Mouse (Mus musculus) frontal cortex, adult 2 months (tissue): ENCODE results near the gene Epha4. TPM values are rescaled to one million over a fixed set of nuclear protein-coding genes. Genes with fewer than 3 reads are reported as not detected.

Experiments
- DNase-seq, 2 experiments: peaks; one replicate each; pipeline ENCODE4 v3.0.0; 2022; ENCODE audit warnings: low spot score in 1 of 2; ENCODE audit errors: extremely low spot score in 1 of 2
- polyA plus RNA-seq: library from polyadenylated mRNA; depleted of rRNA; stranded (reverse); fragments of >200 nt; gene quantifications from 2 replicates; pipeline ENCODE4 v1.2.3, GENCODE M21; 2012

Epha4 gene
- polyA plus RNA-seq, 1 experiment: 46.1 TPM

DNA sequence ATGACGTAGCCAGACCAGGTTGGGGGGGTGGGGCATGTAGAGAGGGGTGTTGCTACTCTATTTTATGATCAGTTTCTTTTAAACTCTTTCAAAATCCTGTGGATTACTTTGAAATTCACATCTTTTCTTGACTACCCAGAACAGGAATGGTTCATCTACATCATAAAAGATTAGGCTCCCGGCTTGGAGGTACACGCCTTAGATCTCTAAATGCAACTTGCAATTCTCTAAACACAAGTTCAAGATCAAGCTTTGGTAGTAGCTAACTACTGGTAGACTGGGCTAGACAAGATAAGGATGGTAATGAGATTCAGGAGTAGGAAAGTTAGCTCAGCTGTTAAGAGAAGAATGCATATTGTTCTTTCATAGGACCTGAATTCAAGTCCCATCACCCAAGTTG is 63.3 kb downstream of the Epha4 start:
- no peak for DNase-seq

DNA sequence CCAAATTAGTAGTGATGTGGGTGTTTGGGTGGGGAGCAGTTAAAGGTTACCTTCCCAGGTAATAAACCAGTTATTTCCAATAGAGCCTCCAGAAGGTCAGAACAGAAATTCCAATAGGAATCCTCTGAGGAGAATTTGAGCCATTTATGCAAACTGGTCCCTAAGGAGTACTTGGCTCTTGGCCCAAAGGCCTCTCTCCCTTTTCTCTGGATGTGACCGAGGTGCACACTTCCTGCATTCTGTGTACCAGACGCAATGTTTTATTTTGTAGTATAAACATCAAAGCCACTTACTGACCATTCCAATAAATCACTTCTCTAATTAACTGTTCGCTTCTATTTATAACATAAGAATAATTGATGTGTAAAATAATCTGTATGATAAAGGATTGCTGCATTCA is 64.7 kb downstream of the Epha4 start:
- no peak for DNase-seq

DNA sequence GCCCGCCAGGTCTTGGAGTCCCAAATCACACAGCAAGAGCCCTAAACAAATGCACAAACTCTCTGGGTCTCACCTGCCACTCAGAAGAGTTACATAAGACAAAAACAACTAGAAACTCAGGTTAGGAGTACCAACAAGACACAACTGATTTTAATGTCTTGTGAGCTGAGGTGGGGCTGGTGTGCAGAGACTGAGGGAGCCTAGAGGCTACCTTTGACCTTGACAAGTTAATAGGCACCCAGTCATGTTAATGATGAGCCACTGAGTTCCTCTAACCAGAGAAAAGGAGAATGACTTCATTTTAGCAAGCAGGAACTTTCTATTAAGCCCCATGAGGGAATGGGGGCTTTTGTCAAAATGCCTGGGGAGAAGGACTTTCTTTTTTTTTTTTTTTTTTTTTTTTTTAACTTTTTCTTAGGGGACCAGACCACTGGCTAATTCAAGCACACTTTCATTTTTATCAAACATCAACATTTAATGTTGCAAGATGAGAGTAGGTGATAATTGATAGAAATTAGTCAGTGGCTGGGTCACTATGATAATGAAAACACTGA is 67.8 kb downstream of the Epha4 start:
- no peak for DNase-seq

DNA sequence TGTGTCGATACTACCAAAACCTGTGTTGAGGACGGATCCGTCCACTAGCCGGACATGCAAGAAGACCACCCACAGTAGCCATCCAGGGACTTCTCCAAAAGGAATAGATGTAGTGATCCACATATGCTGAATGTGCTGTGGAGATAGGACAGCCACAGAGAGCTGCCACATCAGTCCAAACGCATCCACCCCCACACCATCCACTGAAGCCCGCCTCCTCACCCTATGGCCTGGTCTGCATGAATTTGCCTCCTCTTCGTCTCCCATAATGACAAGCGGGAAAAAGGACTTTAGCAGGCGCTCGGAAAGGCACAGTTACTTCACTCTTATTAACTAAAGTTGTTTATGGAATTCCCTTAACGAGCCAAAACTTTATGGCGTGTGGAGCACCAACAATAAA is 68.5 kb downstream of the Epha4 start:
- peak in 1 of 2 experiments; percentile 55 for DNase-seq

DNA sequence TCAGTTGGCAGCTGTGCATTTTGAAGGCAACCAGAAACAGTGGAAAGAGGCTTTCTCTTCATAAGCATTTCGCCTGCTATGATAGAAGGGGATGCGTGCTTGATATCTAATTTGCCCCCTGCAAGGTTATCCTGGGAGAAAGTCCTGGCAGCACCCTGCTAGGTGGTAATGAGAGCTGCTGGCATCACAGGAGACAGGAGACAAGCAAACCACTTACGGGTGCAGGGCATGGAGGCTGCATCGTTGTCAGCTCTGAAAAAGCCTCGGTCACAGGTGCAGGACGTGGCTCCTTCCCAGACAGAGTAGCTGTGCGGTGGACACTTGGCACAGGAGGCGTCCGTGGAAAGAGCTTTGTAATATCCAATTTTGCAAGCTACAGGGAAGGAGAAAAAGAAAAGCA is 70.2 kb downstream of the Epha4 start:
- DNase-seq: no peak

DNA sequence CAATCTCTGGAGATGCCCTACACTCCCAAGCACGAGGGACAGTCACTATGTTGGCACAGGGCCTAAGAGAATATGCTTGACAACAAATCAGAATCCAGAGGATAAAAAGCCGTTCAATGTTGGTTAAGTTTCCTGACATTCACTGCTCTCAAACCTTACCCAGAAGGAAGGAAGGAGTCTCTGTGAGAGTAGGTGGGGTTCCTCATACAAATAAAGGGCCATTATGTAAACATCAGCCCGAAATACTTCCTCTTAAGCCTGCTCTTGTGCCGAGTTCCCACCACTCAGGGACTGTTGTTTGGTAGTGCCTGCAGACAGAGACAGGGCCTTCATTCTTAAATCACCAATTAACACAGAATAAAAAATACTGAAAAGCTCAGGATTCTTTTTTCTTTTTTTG is 72.9 kb downstream of the Epha4 start:
- DNase-seq: no peak

DNA sequence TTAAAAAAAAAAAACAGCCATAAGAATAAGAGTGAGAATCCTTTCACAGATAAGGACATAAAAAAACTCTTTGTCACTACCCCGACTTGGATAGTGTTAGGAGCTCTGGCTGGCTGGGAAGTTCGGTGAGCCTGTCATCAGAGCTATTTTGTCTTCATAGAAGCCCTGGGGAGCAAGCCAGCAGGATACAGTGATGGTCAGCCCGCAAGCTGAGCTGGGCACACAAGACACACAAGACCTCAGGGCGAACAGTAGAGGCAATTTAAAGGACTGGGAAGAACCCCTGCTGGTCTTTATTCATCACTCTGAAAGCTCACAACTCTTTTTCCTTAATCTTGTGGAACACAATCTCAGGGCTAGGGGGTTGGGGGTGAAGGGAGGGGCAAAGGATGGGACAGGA is 73.5 kb downstream of the Epha4 start:
- no peak for DNase-seq

DNA sequence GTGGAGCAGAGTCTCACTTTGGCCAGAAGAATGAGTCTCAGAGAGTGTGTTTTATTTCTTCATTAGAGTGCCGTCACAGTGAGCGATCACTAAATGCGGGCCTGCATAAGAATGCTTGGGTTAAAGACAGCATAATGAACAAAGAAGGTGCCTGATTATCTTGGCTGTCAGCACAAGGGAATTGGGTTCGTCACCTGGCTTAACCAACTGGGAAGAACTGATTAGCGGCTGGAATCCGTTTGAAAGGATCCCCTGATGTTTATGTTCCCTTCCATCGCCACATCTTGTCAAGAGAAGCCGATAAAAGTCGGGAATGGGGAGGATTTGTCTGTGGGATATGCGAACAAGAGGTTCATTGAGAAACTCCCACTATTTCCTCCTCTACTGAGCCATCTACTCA is 74.4 kb downstream of the Epha4 start:
- no peak for DNase-seq

DNA sequence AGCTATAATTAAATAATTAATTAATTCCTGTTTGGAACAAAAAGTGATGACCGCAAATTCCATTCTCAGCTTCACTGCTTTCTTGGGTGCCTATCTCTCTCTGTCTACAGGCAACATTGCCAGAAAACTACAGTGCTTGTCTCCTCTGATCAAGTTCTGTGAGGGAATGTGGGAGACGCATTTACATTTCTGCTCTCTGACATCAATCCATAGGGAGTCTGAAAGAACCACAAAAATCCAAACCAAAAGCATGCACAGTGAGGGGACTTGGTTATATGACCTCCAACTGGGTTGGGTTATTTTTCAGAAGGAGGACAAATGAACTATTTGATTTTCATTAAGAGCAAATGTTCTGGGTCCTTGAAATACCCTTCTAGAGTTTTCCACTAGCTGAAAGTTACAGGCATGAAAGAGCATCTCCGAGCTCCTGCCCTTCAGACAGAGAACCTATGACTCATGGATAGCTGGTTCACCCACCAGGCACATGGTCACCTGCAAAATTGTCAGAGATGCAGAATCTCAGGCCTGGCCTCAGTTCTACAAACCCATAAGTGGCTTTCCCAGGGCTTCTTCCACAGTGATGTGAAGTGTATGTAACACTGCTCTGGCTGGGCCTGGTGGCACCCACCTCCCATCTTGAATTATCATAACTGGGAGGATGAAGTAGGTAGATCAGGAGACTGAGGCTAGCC is 75.4 kb downstream of the Epha4 start:
- no peak for DNase-seq

DNA sequence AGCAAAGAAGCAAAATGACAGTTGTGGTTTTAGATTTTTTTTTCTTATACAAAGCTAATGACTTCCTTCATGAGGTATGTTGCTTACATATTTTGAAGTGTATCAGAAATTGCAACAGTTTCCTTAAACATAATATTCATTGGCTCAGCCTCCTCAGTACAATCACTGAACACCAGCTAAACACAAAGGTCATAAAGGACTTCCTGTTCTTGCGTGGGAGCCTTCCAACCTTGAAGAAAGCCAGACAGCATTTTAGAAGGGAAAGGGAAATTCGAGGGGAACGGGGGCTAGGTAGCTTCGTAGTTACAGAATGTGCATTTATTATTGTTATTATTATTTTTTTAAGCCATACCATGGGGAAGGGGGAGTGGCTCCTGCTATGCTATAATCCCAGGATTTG is 76.2 kb downstream of the Epha4 start:
- no peak for DNase-seq

DNA sequence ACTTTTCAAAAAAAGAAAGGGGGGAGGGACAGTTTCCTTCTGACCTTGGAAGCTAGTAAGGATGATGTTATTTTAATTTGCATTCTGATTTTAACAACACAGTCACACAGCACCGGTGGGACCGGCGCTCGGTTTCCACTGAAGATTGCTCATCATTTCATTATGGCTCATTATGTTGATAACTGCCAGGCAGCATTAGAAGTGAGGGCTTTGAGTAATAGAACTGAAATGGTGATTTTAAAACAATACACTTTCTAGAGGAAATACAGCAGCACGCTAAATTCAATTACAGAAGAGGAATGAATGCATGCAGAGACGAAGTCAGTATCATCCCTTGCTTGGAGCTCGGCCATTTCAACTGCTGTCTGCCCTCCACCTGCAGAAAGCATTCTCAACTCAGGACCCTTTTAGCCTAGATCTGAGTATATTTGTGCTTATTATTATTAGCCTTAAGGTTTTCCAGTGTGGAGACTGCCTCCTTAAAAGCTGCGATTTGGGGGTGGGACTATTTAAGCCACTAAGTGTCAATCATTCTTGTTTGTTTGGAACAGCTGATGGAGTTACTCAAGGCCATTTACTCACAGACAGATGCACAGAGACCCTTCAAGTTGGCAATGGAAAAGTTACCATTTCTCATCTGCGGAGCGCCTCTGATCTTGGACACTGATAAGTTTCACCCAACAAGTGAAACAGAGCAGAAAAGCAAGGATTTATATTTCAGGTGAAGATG is 76.8 kb downstream of the Epha4 start:
- no peak for DNase-seq

DNA sequence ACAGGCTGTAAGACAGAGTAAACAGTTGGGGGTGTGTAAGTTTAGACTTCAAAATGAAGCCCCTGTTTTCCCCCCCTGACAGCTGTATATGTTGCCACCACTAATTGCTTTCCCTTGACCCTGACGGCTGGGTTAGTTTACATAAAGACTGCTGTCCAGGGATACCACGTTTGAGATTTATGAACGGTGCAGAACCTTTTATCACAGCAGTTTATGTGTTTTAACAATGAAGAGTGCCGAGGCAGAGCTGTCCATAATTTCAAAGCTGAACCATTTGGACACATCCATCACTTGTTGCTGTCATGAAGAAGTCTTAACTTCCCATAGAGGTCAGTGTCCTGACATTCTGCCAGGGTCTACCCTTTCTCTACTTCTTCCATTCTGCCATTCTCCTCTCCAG is 79.8 kb downstream of the Epha4 start:
- DNase-seq: no peak

DNA sequence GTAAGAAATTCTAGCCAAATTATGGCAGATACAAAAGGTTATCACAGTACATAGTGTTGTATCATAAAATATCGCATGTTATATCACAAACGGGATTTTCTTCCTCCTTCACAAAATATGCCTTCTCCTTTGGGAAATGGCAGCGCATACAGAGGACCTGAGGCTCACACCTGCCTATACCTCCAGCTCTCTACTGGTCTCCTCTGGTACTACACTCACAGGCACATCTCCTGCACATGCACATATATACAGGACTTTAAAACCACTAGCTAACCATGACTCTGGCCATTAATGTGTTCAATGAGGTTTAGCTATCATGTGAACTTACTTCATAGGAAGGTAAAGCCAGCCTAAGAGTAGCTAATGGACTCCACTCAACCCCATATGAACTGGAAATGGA is 81.7 kb downstream of the Epha4 start:
- no peak for DNase-seq

DNA sequence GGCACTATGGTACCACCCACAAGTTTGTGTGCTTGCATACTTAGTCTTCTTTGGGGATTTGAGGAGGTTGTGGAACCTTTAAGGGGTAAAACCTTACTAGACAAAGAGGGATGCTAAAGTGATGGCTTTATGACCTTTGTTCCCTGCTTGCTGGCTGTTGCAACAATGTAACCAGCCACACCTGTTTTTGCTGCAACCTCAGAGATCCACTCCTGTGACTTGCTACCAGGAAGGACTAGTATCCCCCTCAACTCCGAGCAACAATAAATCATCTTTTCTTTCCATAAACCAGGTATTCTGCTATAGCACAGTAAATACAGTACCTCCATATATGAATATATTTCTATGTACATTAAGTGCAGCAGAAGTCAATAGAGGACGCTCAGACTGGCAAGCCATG is 82.4 kb downstream of the Epha4 start:
- no peak for DNase-seq

DNA sequence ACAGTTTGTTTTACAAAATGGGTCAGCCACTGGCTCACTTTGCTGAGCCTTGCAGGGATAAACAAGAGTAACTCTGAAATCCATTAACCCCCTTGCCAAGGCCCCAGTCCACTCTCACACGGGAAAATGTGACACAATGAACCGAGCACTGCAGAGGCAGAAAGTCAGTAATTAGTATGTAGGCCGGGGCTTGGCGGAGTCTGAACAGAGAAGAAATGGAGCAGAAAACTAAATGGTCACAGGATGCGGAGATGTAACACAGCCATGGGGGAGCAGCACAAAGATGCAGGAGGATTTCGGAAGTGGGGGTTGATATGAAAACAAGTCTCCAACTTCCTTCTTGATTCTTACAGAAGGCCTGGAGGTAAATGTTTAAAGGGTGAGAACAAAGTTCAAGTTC is 85.7 kb downstream of the Epha4 start:
- DNase-seq: no peak

DNA sequence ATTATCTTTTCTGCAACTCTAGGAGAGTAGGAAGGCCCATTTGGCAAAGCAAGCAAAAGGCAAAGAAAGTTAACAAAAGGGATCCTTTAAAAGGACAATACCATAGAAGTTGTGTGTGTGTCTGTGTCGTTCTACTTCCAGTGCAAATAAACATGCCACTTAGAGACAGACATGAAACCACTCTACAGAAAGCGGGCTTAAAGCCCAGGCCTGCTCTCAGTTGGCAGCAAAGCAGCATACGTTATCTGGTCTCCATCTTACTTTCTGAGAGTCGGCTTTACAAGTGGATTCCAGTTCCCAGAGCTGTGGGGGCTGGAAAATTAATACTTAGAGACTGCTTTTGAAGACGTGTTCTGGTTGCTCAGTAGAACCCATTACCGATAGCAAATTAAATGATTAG is 87.9 kb downstream of the Epha4 start:
- no peak for DNase-seq

DNA sequence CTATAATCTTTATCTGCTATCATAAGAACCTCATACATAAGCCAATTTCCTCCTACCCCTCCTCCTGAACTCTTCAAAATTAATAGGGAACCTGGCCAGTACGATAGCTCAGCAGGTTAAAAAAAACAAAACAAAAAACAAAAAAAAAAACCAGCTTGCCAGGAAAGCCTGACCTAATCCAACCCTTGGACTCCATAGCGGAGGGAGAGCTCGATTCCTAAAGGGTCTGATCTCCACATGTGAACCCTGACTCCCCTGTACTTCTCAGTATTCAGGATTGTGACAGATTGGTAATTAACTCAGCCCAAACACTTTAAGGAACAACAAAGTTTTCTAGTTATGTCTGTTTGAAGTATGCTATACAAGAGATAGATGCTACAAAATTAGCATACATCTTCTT is 89.7 kb downstream of the Epha4 start:
- DNase-seq: no peak

DNA sequence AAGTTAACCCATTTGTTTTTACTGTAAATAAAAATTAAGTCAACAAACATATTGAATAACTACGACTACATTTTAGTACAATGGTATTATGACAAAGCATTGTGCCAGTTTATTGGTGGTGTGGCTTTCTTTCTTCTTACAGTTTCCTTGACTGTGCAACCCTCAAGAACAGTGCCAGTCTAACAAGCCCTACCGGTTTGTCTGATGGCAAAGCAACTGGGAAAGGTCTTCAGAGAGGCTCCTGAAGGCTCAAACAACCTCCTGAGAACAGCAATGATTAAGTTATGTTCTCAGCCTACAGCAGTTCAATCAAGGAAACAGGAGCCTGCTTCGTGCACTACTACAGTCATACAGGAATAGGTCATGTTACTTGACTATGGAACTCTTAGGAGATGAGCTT is 93.8 kb downstream of the Epha4 start:
- no peak for DNase-seq

DNA sequence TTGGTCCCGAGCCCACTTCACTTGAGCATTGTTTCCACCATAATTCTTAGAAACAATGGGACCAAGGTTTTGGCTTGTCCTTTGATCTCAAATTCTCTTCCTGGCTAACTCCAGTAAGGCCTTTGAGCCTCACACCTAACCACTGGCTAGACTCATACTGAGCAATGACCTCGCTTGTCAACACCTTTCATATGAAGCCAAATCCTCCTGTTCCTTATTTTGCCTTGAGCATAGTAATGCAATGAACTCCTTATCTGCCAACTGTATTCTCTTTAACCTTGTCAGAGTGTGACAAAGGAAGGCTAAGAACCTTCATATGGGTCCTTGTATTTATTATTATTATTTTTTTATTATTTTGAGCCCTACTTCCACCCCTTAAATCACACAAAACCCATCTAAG is 94.5 kb downstream of the Epha4 start:
- DNase-seq: no peak

DNA sequence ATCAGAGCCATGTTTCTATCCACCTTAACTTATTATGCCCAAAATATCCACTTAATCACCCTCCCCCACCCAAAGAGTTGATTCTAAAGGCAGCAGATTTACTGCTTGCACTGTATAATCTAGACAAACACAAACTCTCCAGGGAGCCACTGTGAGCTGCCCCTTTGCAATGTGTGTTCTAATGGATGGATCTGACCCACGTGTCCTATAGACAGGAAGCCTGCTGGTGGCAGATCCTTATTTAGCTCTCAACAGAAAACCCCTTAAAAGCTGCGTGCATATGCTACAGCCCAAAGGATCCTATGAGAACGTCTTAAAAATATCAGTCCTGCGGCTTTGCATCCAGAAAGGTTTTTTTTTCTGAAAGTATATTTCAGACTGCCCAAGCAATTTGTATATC is 98.0 kb downstream of the Epha4 start:
- DNase-seq: no peak

DNA sequence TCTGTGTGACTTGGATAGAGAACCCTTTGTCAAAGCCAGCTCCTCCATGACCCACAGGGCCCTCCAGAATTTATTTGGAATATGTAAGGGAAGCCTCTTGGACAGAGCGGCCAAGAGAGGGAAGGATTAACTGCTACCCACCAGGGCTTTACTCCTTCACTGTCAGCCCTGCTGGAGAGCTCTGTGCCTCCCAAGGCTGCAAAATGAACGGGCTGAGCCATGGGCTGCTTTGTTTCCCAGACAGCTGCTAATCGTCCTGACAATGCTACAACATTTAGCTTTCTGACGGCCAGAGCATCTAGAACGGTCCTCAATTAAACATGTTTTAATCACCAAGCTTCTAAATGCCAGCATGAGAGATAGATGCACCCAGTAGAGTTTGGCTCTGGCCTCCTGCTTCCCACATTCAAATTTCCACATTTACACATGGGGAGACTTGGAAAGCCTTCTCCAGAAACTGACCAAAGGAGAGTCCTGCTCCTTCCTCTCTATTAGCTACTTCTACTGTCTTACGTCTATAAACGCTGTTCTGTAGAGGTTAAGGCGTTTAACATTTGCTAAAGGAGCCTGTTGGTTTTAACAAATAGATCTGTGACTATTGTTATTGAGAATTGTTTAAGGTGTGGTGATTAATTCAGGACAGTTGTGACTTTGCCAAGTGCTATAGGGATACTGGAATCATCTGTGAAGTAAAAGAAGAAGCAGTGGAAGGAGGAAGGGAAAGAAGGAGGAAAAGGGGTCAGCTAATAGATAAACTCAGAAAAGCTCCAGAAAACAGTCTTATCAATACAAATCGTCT is 101.8 kb downstream of the Epha4 start:
- DNase-seq: no peak
